Mouse (Mus musculus) frontal cortex, postnatal 14 days (tissue): Measurements from ENCODE around the gene Eif4e.
"Not testable (repeated sequence)": the region's sequence is repeated elsewhere in the genome, so short reads cannot be mapped to it uniquely, and the experiment has no call there.

Experiments used
- DNase-seq, 2 experiments: peaks; one replicate each; pipeline ENCODE4 v3.0.0; 2022; ENCODE audit warnings: low spot score in 2 of 2

Gene Eif4e

DNA sequence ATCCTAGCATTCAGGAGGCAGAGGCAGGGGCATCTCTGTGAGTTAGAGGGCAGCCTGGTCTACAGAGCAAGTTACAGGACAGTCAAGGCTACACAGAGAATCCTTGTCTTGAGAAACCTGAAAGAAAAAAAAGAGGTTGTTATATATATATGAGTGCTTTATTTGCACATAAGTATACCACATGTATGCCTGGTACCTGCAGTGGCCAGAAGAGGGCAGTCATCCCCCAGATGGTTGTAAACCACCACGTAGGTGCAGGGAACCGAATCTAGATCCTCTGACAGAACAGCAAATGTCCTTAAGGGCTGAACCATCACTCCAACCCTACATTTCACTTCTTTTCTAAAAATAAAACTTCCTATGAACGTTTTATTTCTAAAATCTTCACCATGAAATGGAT, 8.1 kb upstream of the Eif4e start:
- DNase-seq = no peak

DNA sequence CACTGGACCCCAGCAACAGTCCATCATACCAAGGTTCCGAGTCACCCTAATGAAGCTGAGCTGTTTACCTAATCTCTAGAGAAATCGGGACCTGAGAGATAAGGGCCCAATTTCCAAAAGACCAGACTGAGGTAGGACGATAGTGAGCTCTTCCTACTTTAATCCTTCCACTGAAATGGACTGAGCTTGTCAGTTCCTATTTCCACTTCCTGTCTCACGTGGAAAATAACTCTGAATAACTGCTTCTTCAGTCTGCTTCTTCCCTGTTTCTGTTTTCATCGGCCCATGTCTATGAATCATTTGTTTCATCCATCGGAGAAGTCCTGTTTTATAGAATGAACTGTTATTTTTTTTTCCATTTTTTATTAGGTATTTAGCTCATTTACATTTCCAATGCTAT, 6.8 kb upstream of the Eif4e start:
- no peak for DNase-seq

DNA sequence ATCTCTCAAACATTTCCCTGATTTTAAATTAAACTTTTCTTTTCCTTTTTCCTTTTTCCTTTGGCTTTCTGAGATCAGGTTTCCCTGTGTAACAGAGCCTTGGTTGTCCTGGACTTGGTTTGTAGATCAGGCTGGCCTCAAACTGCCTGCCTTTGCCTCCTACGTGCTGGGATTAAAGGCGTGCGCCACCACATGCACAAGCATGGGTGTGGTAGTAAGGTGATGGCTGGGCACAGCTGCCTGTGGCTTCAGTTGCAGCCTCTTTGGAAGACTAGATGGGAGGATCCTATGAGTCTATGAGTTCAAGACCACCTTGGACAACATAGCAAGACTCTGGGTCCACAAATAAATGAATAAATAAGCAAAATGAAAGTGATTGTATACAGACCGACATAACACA, 2.0 kb upstream of the Eif4e start:
- no peak for DNase-seq

DNA sequence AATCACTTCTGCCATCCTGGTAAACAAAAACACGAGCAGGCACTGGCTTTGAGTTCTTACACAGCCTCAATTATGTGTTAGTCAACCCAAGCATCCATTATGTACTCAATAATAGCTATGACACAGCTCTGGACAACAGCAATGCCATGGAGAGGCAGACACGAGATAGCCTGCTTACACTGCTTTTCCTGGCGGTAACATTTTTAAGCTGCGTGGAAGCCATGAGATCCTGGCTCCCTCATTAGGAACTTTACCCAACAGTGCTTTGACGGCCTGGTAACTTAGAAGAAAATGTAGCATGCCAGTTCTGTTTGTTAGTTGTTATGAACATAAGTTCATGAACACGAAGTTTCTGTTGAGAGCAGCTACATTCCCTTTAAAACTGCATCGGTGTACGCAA, 485 bp upstream of the Eif4e start:
- no peak for DNase-seq

DNA sequence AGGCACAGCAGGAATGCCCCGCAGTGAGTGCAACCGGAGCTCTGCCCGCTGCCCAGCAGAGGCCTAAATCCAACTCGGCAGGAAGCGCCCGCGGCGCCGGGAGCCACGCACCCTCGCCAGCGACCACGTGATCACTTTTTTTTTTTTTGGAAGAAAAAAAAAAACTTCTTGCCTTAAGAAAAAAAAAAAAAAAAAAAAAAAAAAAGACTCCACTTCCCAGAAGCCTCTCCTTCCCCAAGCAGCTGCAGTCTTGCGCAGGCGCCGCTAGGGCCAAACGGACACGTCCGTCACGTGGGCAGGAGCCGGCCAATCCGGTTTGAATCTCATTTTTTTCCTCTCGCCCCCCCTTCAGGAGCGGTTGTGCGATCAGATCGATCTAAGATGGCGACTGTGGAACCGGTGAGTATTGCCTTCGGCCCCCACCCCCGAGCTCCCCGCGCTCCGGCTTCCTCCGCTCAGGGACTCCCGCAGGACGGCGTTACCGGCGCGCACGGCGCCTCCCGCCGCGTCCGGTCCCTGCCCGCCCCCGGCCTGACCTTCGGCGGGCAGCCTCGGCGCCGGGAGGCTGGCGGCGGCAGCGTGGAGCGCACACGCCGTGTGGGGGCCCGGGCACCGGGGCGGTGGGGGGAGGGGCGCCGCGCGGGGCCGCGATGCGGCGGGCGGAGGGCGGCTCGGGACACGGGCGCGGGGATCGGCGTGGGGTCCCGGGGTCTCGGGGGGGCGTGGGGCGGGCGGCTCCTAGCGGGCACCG, 1.1 kb downstream of the Eif4e start:
- peak; percentile 96 to 98 for DNase-seq

DNA sequence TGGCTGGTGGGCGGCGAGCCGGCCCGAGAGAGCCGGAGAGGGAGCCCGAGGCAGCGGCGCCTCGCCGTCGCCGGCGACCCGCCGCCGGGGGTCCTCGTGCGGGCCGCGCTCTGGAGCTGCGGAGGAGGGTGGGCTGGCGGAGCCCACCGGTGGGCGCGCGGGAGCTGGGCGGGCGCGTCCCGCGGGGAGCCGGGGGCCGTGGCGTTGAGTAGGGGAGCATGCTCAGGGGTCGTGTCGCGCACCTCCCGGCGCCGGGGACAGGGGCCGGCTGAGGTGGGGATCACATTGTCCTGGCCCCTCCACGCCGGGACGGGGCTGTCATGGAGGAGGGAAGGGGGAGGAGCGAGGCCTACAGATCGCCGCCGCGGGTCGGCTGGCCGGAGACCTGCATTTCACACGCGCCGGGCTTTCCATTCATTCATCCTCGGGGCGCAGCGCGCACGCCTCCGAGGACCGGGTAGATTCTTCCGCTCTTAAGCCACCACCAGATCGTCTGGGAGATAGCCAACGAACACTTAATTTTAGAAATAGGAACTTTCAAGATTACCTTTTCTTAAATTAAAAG, 1.8 kb downstream of the Eif4e start:
- peak; percentile 44 to 50 for DNase-seq

DNA sequence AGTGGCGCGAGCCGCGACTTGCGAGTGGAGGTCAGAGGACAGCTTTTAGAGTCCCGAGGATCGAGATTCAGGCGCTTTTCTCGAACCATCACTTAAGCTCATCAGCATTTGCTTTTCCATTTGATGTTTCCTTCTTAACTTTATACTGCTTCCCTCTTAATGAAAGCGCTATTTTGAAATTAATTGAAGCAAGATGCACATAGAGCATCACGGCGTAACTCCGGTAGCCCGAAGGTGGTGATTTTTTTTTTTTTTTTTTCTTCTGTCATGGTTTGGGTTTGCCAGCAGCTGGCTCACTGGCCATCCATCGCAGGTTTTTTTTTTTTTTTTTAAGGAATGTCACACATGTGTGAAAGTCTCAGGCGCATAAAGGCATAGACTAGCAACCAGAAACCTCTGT, 2.3 kb downstream of the Eif4e start:
- DNase-seq = no peak

DNA sequence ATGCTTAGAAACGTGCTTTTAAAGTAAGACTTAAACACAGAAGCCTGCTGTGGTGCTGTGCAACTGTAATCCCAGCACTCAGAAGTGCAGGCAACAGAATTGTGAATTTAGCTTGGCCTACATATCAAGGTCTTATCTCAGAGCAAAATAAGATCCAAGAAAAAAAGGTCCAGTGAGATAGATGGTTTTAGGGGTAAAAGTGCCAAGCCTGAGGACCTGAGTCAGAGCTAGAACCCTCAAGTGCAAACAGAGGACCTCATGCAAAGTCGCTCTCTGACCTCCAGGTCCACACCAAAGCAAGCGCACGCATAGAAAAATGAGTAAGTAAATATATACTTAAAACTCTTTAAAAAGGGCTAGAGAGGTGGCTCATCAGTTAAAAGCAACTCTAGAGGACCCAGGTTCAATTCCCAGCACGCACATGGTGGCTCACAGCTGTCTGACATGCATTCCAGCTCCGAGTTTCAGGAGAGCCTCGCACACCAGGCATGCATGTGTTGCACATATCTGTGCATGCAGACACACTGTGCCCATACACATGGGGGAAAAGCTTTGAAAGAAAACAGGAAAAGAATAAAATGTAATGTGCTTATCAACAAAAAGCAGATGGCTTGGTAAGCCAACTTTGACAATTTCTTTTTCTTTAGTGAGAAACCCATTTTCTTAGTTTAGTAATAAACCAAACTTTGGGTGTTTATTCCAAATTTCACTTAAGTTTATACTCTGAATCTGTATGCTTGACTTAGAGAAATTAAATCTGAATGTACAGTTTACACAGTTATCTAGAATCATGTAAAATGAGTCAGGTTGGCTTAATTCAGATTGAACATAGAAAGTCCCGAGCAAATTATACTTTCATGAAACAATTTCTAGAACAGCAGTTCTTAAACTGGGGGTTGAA, 4.8 kb downstream of the Eif4e start:
- DNase-seq = no peak

DNA sequence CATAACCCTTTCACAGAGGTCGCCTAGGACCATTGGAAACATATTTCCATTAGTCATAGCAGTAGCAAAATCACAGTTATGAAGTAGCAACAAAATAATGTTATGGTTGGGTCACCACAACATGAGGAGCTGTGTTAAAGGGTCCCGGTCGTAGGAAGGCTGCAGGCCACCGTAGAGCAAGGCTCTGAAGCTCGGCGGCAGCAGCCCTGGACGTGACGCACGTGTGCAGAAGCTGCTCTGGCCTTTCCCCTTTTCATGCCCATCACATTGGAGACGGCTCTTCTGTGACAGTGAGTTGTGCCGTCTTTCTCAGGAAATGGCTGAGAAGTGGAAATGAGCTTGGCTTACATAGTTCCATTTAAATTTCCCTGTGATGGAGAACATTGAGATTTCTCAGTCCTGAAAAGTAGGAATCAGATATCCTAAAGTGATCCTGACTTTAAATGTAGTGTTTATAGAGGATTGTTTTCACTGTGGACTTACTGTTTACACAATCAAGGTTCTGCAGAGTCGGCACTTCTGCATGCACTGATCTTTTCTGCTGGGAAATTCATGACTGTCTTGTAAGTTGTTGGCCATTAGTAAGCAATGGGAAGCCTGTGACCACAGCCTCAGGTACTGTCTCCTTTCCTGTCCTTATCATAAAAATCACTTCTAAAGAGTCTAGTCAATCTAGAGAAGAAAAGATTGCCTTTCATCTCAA, 5.7 kb downstream of the Eif4e start:
- DNase-seq = no peak

DNA sequence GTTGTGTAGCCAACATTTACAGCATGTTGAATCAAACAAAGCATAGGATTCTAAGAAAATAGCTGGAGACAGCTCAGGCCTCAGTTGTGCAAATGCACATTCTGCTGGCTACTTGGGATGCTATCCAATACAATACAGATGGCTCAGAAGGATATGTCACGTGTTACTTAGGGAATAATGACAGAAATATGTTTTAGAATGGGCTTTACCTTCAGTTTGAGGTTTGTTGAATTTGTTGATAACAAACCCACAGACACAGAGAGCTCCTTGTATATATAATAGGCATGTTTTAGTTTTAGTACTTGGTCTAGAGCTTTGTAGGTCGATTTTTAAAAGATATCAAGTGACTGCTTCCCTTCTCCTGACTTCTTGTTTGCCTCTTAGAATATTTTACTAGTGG, 6.8 kb downstream of the Eif4e start:
- no peak for DNase-seq

DNA sequence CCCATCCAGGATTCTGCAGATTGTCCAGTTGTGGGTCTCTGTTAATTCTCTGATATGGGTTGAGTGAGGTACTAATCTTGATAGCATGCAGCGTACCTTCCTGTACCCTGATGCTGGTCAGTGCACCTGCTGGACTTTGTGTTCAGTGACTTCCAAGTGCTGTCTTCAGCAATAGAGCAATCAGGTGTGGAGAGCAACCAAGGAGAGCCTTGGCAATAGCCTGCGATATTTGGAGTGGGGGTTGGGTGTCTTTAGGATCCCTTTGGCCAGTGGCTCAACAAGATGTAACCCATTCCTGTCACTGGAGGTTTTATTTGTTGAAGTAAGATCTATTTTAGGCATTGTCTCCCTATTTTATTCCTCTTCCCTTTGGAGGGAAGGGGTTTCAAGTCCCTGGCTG, 10.1 kb downstream of the Eif4e start:
- DNase-seq = no peak

DNA sequence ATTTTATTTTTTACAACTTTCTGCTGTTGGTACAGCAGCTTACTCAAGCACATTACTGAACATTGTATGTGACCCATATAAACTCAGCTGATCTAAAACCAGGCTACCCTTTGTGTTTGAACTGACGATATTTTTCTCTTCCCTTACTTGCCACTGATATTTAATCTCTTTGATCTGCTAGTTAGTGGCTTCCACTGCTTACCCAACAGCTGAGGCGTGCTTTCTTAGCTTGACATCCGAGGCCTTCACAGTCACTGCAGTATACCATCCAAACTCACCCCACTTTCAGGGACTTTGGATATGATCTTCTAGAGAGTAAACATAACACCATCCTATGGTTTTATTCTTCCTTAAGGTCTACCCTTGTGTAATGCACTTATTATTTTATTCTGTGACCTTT, 16.6 kb downstream of the Eif4e start:
- DNase-seq = no peak

DNA sequence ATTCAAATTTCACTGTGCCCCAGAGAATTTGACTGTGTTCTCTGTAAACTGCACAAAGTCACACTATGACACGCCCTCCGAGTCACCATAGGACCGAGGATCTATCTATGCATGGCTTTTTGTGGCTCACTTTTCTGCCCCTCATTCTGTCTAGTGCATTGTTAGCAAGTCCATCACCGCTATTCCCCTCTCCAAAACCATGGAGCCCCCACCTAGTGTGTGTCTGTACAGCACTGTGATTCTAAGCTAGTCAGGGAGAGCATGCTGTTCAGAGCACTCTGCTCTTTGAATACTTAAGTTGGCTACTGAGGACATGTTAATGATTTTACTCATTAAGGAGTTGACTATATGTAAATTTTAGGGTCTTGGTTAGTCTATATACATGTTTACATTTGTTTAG, 18.1 kb downstream of the Eif4e start:
- DNase-seq = no peak

DNA sequence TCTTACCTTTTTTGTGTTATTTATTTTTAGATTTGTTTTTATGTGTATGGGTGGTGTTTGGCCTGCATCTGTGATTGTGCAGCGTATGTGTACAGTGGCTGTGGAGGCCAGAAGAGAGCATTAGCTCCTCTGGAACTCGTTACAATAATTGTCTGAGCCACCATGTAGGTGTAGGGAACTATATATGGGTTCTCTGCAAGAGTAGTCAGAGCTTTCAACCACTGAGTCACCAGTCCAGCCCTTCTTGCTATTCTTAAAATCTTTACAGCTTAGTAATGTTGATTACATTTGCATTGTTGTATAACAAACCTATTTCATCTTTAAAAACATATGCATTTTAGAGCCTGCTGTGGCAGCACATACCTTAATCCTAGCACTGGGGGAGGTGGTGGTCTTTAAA, 20.7 kb downstream of the Eif4e start:
- DNase-seq = no peak

DNA sequence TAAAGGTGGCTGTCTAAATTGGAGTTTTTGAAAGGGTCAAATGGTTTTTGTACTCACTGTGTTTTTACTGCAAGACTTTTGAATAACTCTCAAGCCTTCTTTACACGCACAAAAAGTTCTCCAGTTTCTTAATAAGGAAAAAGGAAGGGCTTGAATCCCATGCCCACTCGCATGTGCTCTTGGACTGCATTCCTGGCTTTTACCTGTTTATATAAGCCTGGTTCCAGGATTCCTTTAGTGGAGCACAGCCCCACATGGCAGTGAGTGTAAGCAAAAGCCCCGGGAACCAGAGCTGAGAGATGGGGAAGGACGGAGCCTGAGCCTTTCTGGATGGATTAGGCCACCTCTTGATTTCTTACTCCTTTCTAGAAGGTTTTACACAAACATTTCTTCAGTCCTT, 23.1 kb downstream of the Eif4e start:
- DNase-seq = no peak

DNA sequence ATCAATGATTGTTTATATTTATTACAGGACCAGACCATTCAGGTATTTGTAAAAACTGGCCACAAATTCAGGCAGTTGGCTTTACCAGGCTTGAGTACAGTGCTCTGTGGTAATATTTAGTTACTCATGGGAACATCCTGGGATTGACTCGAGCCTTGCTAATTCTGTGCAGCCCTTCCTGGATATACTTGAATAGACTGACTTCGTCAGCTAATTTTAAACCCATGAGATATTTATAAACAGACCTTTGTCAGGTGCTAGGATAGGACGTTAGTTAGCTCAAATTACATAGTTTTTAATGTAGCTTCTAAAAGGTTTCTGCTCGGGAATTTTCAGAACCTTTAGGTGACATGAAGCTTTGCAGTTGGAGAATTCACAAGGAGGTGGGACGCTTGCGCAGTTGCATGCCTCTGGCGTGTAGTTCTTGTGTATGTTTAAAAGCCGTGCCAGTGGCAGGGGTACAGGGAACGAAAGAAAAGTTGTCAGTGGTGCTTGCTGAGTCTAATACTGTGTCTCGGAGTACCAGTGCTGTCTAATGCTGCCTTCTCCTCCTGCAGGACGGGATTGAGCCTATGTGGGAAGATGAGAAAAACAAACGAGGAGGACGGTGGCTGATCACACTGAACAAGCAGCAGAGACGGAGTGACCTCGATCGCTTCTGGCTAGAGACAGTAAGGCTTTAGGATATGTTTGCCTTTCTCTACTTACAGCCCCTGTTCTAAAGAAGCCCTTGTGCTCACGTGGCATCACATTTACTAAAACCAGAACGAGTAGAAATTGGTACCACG, 24.6 kb downstream of the Eif4e start:
- DNase-seq = no peak

DNA sequence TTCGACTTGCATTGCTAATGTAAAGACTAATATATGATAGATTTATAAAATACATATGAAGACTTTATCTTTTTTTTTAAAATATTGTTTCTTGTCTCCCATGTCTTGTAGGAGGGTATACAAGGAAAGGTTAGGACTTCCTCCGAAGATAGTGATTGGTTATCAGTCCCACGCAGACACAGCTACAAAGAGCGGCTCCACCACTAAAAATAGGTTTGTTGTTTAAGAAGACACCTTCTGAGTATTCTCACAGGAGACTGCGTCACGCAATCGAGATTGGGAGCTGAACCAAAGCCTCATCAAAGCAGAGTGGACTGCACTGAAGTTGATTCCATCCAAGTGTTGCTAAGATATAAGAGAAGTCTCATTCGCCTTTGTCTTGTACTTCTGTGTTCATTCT, 29.3 kb downstream of the Eif4e start:
- not testable (repeated sequence) for DNase-seq

DNA sequence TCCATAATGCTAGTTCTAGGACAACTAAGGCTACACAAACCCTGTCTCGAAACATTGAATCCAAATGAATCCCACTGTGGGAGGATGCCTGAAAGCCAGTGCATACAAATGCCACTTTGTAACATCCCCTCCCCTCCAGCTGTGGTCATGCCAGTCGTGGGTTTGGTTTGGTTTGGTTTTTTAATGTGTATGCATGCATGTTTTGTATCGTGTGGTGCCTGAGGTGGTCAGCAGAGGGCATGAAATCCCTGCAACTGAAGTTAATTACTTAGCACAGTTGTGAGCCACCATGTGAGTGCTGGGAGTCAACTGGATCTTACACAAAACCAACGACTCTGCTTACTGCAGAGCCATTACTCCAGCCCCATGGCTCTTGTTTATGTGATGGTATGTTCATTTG, 32.5 kb downstream of the Eif4e start:
- DNase-seq = no peak

DNA sequence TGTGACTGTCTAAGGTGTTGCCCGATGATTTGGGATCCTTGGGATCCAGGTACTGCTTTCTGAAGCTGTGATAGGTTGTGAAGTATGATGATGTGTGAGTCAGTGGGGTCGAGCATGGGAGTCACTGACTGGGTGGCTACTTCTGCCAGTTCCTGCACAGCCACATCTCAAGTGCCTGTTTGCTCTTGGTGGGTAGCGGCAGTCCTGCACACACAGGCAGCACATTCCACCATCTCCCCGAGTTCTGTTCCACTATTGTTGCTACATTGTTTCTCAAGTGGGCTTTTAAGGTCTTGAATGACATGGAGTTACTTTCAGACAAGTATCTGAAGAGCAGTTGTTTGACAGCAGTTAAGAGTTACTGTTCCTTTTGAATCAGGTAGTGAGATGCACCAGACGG, 34.3 kb downstream of the Eif4e start:
- DNase-seq = no peak

DNA sequence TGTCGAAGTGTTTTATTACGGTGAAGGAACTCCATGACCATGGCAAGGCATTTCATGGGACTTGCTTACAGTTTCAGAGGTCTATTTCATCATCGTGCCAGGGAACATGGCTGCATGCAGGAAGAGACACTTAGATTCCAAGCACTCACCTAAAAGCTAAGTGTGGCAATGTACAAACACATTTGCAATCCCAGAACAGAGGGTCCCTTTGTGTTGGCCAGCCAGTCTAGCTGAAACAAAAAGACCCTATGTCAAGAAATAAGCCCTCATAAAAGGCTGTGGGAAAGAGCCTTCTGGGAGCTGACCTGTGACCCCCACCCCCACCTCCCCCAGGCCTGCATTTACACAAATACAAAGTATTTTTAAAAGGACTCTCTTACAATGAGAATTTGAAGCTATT, 34.9 kb downstream of the Eif4e start:
- DNase-seq = no peak

DNA sequence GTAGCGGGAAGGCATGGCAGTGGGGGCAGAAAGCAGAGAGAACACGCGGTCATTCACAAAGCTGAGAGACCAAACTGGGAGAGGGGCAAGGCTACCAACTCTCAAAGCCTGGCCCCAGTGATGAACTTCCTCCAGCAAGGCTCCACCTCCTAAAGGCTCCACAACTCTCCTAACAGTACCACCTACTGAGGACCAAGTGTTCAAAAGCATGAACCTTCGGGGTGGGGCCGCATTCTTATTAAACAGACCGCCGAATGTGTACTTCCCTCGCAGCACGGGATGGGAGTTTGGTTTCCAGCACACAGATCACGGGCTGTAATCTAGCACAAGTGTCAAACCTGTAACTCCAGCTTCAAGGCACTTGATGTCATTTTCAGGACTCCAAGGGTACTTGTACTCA, 52.9 kb downstream of the Eif4e start:
- DNase-seq = no peak

DNA sequence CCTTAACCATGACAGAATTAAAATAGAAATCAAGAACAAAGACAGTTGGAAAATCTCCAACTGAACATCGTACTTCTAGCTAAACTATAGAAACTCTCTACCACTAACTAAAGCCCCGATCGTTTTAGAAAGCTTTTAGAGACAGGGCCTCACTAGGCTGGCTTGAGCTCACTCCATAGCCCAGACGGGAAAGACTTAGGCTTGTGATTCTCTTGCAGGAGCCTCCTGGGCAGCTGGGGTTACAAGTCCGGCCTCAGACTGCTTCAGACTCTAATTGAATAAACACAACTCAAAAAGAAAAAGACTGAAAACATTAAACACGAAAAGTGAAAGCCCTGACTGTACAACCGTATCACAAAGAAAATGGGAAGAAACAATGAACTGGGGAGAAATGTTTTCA, 60.2 kb downstream of the Eif4e start:
- no peak for DNase-seq
